Mouse (Mus musculus): Measurements from ENCODE around the gene Plppr2. TPM values are rescaled to one million over a fixed set of nuclear protein-coding genes. Genes with fewer than 3 reads are reported as not detected.

The Plppr2 gene
- total and polyA plus RNA-seq, 3 experiments, result not detected

DNA sequence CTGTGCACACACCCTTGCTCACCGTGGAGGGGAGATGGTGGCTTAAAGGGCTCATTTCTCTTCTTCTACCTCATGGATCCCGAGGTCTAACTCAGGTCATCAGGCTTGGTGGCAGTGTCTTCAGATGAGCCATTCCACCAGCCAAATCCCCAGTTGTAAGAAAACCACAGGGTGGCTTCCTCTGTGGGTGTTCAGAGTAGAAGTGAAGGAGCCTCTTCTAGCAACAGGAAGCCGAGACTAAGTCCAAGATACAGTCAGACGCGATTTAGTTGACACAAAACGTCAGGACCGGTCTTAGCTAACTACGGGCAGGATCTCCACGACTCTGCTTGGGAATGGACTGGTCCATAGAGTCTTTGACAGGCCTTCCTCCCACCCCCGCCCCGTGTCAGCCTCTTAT lies 28.6 kb upstream of the Plppr2 start:
- no peak for DNase-seq (ENCODE audit: extremely low read depth)
- Histone ChIP-seq H3K27ac (ENCODE audit: insufficient read depth, low read depth) (no peak overlapping the region), H3K9me3 (replicated peaks; ENCODE audit: low read length) (peaks cover 5% of the 10 kb centered on the region), H3K4me2 (ENCODE audit: insufficient read depth, low read depth, poor library complexity, severe bottlenecking) (no peak overlapping the region), H3K9ac (ENCODE audit: insufficient read depth, low read depth) (no peak overlapping the region), H3K27me3 (replicated peaks) (peaks cover 56% of the 10 kb centered on the region), H3K36me3 (replicated peaks in 1 of 2; ENCODE audit: control insufficient read depth in 1 of 2, insufficient read depth in 1 of 2, low read length in 1 of 2) (no peaks in the 10 kb centered on the region), H3K4me3 (replicated peaks in 1 of 3; ENCODE audit: low read depth in 2 of 3, low read length in 2 of 3, poor library complexity in 1 of 3) (no peak overlapping the region), H3K4me1 (ENCODE audit: control insufficient read depth in 1 of 2, insufficient read depth in 2 of 2) (peaks cover 0 to 3% of the 10 kb centered on the region in 2 experiments; a peak in 1 of 4 replicates), H3K79me2 (replicated peaks; ENCODE audit: control insufficient read depth, extremely low read depth, insufficient read depth, poor library complexity, severe bottlenecking) (no peaks in the 10 kb centered on the region)
- in situ Hi-C loops (cut with MboI; ENCODE audit: low pct_ligation_motif_present, low pct_unique_long_range_greater_than_20kb, low sequenced_read_pairs) (no loop called here), dilution Hi-C loops (cut with MboI; ENCODE audit: extremely low pct_ligation_motif_present, extremely low pct_unique_long_range_greater_than_20kb, low sequenced_read_pairs) (no loop called here)
- TF ChIP-seq PAX5 (IDR thresholded peaks at IDR 0.05; ENCODE audit: low read length), result no peak

DNA sequence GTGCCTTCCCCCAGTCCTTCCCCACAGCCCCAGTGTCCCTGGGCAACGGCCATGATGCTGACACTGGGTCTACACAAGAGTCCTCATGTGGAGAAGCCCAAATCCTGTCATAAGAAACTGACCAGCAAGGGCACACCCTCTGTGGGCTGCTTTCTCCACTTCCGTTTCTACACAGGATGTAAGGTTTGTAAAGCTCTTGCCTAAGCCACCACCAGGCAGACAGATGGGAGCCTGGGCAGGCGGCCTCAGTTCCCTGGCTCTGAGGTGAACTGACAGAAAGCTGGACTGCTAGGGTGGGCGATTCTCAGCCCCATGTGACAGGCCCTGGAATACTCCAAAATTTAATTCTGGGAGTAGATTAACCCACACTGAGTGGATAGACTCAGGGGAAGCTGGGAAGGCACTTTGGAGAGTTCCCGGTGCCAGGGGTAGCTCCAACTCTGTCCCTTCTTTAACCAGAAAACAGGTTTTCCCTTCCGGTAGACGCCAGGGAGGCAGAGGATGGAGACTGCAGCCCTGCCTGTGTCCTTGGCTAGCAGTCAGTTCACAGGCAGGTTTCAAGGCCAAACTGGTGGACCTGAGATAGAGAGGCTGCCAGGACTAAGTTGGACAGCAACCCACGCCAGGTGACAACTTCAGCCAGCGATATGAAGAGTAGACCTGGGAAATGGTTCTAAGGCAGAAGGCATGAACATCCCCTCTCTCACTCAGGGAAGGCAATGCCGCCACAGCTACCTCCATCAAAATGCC lies 27.2 kb upstream of the Plppr2 start:
- H3K4me2 ChIP-seq (ENCODE audit: insufficient read depth, low read depth, poor library complexity, severe bottlenecking), result no peak overlapping the region
- TF ChIP-seq MYC (IDR thresholded peaks at IDR 0.05; ENCODE audit: low read depth, low read length), result no peak
- TF ChIP-seq SIN3A (IDR thresholded peaks at IDR 0.05; ENCODE audit: low read length), result no peak
- TF ChIP-seq IRF4 (IDR thresholded peaks at IDR 0.05; ENCODE audit: low read depth, low read length), result no peak
- no peak for TF ChIP-seq USF1 (IDR thresholded peaks at IDR 0.05; ENCODE audit: low read depth, low read length)
- no peak for TF ChIP-seq BHLHE40 (IDR thresholded peaks at IDR 0.05; ENCODE audit: low read depth, low read length)
- TF ChIP-seq EP300 (IDR thresholded peaks at IDR 0.05; ENCODE audit: low read length), result no peak
- no peak for TF ChIP-seq CTCF (conservative IDR thresholded peaks at IDR 0.05 in 1 of 2, IDR thresholded peaks at IDR 0.05 in 1 of 2; ENCODE audit: low read depth in 2 of 2, low read length in 2 of 2)
- TF ChIP-seq MXI1 (IDR thresholded peaks at IDR 0.05; ENCODE audit: low read depth, low read length), result no peak
- no peak for TF ChIP-seq POLR2AphosphoS2 (IDR thresholded peaks at IDR 0.05; ENCODE audit: low read depth, low read length)
- TF ChIP-seq NRF1 (IDR thresholded peaks at IDR 0.05; ENCODE audit: low read depth, low read length), result no peak
- TF ChIP-seq KAT2A (IDR thresholded peaks at IDR 0.05; ENCODE audit: insufficient replicate concordance, low read length), result no peak
- TF ChIP-seq RAD21 (IDR thresholded peaks at IDR 0.05; ENCODE audit: low read depth, low read length), result no peak
- no peak for TF ChIP-seq ZMIZ1 (IDR thresholded peaks at IDR 0.05; ENCODE audit: low read depth, low read length)
- TF ChIP-seq MAZ (IDR thresholded peaks at IDR 0.05; ENCODE audit: low read depth, low read length), result no peak
- in situ Hi-C loops (cut with MboI; ENCODE audit: low pct_ligation_motif_present, low pct_unique_long_range_greater_than_20kb, low sequenced_read_pairs), result no loop called here
- H3K4me1 ChIP-seq (ENCODE audit: control insufficient read depth in 1 of 2, insufficient read depth in 2 of 2), result peaks cover 0 to 3% of the 10 kb centered on the region in 2 experiments; a peak in 1 of 4 replicates
- dilution Hi-C loops (cut with MboI; ENCODE audit: extremely low pct_ligation_motif_present, extremely low pct_unique_long_range_greater_than_20kb, low sequenced_read_pairs), result no loop called here
- no peaks in the 10 kb centered on the region for H3K36me3 ChIP-seq (replicated peaks in 1 of 2; ENCODE audit: control insufficient read depth in 1 of 2, insufficient read depth in 1 of 2, low read length in 1 of 2)
- H3K27ac ChIP-seq (ENCODE audit: insufficient read depth, low read depth), result no peak overlapping the region
- no peaks in the 10 kb centered on the region for H3K79me2 ChIP-seq (replicated peaks; ENCODE audit: control insufficient read depth, extremely low read depth, insufficient read depth, poor library complexity, severe bottlenecking)
- H3K9ac ChIP-seq (ENCODE audit: insufficient read depth, low read depth), result no peak overlapping the region
- H3K4me3 ChIP-seq (replicated peaks in 1 of 3; ENCODE audit: low read depth in 2 of 3, low read length in 2 of 3, poor library complexity in 1 of 3), result no peak overlapping the region
- no peak for DNase-seq (ENCODE audit: extremely low read depth)
- peaks cover 59% of the 10 kb centered on the region for H3K27me3 ChIP-seq (replicated peaks)
- peaks cover 5% of the 10 kb centered on the region for H3K9me3 ChIP-seq (replicated peaks; ENCODE audit: low read length)

Data from CH12.LX (cell line).